Mouse (Mus musculus) hindbrain, embryonic 13.5 days (tissue): Measurements from ENCODE around the gene Mecom. TPM values are rescaled to one million over a fixed set of nuclear protein-coding genes. Genes with fewer than 3 reads are reported as not detected.

Experiments
- ATAC-seq: fragments of 200-750 bp; cut with Nextera tagmentation; 2 replicates; pipeline ENCODE4 v1.8.0; 2017; ENCODE audit warnings: moderate TSS enrichment; ENCODE audit not compliant: low FRiP score
- H3K27ac ChIP-seq: fragments of 300-500 bp; sonication (generic); 2 replicates; pipeline ENCODE4 v1.5.1; 2015; ENCODE audit warnings: inconsistent platforms, mild to moderate bottlenecking, moderate library complexity
- H3K27me3 ChIP-seq: fragments of 300-500 bp; sonication (generic); 2 replicates; pipeline ENCODE4 v1.6.1; 2015; ENCODE audit warnings: mild to moderate bottlenecking, inconsistent platforms
- H3K36me3 ChIP-seq: fragments of 300-500 bp; sonication (generic); 2 replicates; pipeline ENCODE4 v1.6.1; 2015; ENCODE audit warnings: mild to moderate bottlenecking, inconsistent platforms
- H3K4me1 ChIP-seq: fragments of 300-500 bp; sonication (generic); replicated peaks from 2 replicates; pipeline ENCODE4 v1.6.1; 2015; ENCODE audit warnings: inconsistent platforms
- H3K4me2 ChIP-seq: fragments of 300-500 bp; sonication (generic); 2 replicates; pipeline ENCODE4 v1.6.1; 2015; ENCODE audit warnings: inconsistent platforms, mild to moderate bottlenecking, moderate library complexity
- H3K4me3 ChIP-seq: fragments of 300-500 bp; sonication (generic); 2 replicates; pipeline ENCODE4 v1.5.1; 2015; ENCODE audit warnings: mild to moderate bottlenecking, inconsistent platforms
- H3K9ac ChIP-seq: fragments of 300-500 bp; sonication (generic); 2 replicates; pipeline ENCODE4 v1.6.1; 2015; ENCODE audit warnings: mild to moderate bottlenecking, inconsistent platforms
- H3K9me3 ChIP-seq: fragments of 300-500 bp; sonication (generic); 2 replicates; pipeline ENCODE4 v1.6.1; 2016; ENCODE audit warnings: inconsistent platforms
- WGBS: fragments of 180-500 bp; shearing (Covaris S2); methylation state at CpG from one replicate; pipeline ENCODE4 v1.1.7; 2015; 5-methylcytosine and 5-hydroxymethylcytosine counted together
- polyA plus RNA-seq: library from polyadenylated mRNA; unstranded; fragments of >200 nt; fragmentation: Nextera tagmentation; extraction: Ambion mirVana; gene quantifications from 2 replicates; pipeline ENCODE4 v1.2.1, GENCODE M21; 2015

Gene Mecom
- polyA plus RNA-seq, 1 experiment from 2014 or later, result 12.3 TPM

GRCm38 (mm10) chr3:30414173-30414572 lies 133.6 kb downstream of the Mecom start:
- Histone ChIP-seq H3K36me3 (no peaks in the 10 kb centered on the region), H3K4me1 (peaks cover 19% of the 10 kb centered on the region), H3K9ac (no peak overlapping the region), H3K4me3 (no peak overlapping the region), H3K4me2 (no peak overlapping the region), H3K9me3 (no peaks in the 10 kb centered on the region), H3K27me3 (no peaks in the 10 kb centered on the region), H3K27ac (no peak overlapping the region)
- WGBS, result 95% methylated on average over 6 of the region's 6 CpGs
- no peak for ATAC-seq

DNA sequence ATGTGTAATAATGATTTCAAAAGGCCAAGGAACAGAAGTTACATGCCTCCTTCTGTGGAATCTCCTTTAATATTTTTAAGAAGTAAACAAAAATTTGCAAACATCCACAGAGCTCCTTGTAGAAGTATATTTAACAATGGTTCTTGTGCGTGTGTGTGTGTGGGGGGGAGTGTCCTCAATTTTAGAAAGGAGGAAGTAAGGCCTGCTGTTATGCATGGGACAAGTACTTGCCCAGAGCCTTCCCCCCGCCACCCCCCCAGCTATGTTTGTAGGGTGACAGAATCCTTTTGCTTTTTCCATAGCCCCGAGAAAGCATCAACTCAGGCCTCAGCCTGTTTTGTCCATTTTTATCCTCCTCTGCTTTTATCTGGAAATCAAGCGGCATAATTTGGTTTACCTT lies 137.0 kb downstream of the Mecom start:
- no peaks in the 10 kb centered on the region for H3K9me3 ChIP-seq
- WGBS, result 35% methylated on average over 4 of the region's 4 CpGs
- no peak for ATAC-seq
- no peaks in the 10 kb centered on the region for H3K36me3 ChIP-seq
- no peaks in the 10 kb centered on the region for H3K27me3 ChIP-seq
- no peak overlapping the region for H3K4me2 ChIP-seq
- no peak overlapping the region for H3K4me3 ChIP-seq
- no peak overlapping the region for H3K9ac ChIP-seq
- no peak overlapping the region for H3K27ac ChIP-seq
- no peaks in the 10 kb centered on the region for H3K4me1 ChIP-seq

DNA sequence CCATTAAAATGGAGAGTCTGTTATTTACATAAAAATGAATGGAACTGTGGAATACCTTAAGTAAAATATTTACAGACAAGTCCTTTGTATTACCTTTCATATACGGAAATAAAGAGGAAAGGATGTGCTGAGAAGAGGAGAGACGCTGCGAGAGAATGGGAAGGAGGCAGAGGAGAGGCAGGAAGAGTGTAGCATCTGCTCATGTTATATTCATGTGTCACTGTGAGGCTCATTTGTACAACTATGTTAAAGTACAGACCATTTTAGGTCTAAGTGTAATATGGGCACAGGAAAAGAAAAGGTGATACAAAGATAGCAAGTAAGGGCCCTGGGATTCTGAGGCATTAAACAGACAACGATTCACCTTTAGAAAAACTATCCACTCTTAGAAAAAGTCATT lies 143.0 kb downstream of the Mecom start:
- no peak overlapping the region for H3K9ac ChIP-seq
- H3K36me3 ChIP-seq, result no peaks in the 10 kb centered on the region
- 85% methylated on average over 4 of the region's 4 CpGs for WGBS
- H3K27ac ChIP-seq, result no peak overlapping the region
- H3K4me1 ChIP-seq, result no peaks in the 10 kb centered on the region
- no peaks in the 10 kb centered on the region for H3K27me3 ChIP-seq
- H3K4me3 ChIP-seq, result no peak overlapping the region
- H3K9me3 ChIP-seq, result no peaks in the 10 kb centered on the region
- no peak overlapping the region for H3K4me2 ChIP-seq
- ATAC-seq, result no peak

- Histone ChIP-seq H3K36me3 (no peaks in the 10 kb centered on the region), H3K9me3 (no peaks in the 10 kb centered on the region), H3K9ac (no peak overlapping the region), H3K27me3 (no peaks in the 10 kb centered on the region), H3K4me2 (no peak overlapping the region), H3K4me3 (no peak overlapping the region), H3K4me1 (no peaks in the 10 kb centered on the region), H3K27ac (no peak overlapping the region)
- no peak for ATAC-seq
- WGBS, result 79% methylated on average over 7 of the region's 7 CpGs
Observed at GRCm38 (mm10) chr3:30398911-30399310, 148.9 kb downstream of the Mecom start.

GRCm38 (mm10) chr3:30394911-30395310 lies 152.9 kb downstream of the Mecom start:
- peaks cover 10% of the 10 kb centered on the region for H3K4me1 ChIP-seq
- H3K9ac ChIP-seq, result no peak overlapping the region
- no peak overlapping the region for H3K4me2 ChIP-seq
- H3K9me3 ChIP-seq, result no peaks in the 10 kb centered on the region
- no peak overlapping the region for H3K4me3 ChIP-seq
- WGBS, result 88% methylated on average over 4 of the region's 4 CpGs
- no peaks in the 10 kb centered on the region for H3K36me3 ChIP-seq
- H3K27me3 ChIP-seq, result no peaks in the 10 kb centered on the region
- no peak for ATAC-seq
- no peak overlapping the region for H3K27ac ChIP-seq

GRCm38 (mm10) chr3:30392662-30393061 lies 155.1 kb downstream of the Mecom start:
- no peak overlapping the region for H3K27ac ChIP-seq
- no peak overlapping the region for H3K4me2 ChIP-seq
- no peaks in the 10 kb centered on the region for H3K27me3 ChIP-seq
- ATAC-seq, result no peak
- no peaks in the 10 kb centered on the region for H3K36me3 ChIP-seq
- peaks cover 10% of the 10 kb centered on the region for H3K4me1 ChIP-seq
- H3K9me3 ChIP-seq, result no peaks in the 10 kb centered on the region
- WGBS, result 73% methylated on average over 4 of the region's 4 CpGs
- H3K9ac ChIP-seq, result no peak overlapping the region
- H3K4me3 ChIP-seq, result no peak overlapping the region

DNA sequence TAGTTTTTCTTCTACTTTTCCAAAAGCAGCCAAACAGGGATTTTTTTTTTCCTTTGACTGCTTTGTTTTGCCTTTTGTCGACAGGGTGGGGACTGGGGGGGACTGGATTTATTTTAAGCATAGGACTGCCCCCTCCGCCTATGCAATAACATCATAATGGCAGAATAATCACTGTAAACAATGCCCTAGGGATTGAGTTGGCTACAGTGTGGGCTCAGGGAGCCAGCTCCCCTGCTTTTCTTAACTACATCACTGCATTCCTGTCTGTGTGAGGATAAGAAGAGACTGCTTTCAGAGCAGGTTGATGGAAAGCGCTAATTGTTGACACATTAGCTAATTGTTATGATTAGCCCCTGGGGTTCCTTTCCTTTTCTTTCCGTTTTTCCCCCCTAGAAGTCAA lies 155.6 kb downstream of the Mecom start:
- no peaks in the 10 kb centered on the region for H3K36me3 ChIP-seq
- peaks cover 10% of the 10 kb centered on the region for H3K4me1 ChIP-seq
- no peak overlapping the region for H3K27ac ChIP-seq
- no peaks in the 10 kb centered on the region for H3K27me3 ChIP-seq
- 20% methylated on average over 4 of the region's 4 CpGs for WGBS
- ATAC-seq, result no peak
- H3K4me2 ChIP-seq, result no peak overlapping the region
- H3K9me3 ChIP-seq, result no peaks in the 10 kb centered on the region
- no peak overlapping the region for H3K9ac ChIP-seq
- H3K4me3 ChIP-seq, result no peak overlapping the region

DNA sequence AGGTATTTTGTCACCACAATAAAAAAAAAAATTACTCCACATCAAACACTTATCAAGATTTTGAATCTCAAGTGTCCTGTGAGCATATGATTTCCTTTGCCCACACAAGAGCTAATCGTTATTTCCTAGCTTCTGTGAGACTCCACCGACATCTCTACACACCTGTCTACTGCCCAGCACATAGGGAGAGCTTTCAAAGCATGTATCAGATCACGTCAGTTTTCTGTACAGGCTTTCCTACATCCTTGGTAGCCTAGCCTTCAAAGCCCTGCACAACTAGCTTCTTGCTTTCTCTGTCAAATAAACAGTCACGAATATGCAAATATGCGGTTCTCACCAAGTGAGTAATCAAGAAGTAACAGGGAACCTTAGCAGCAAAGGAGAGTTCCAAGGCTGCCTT lies 157.5 kb downstream of the Mecom start:
- Histone ChIP-seq H3K27me3 (no peaks in the 10 kb centered on the region), H3K4me3 (no peak overlapping the region), H3K36me3 (no peaks in the 10 kb centered on the region), H3K4me1 (peaks cover 10% of the 10 kb centered on the region), H3K9ac (no peak overlapping the region), H3K9me3 (no peaks in the 10 kb centered on the region), H3K27ac (no peak overlapping the region), H3K4me2 (no peak overlapping the region)
- WGBS, result 88% methylated on average over 5 of the region's 5 CpGs
- no peak for ATAC-seq

GRCm38 (mm10) chr3:30380273-30380672 lies 167.5 kb downstream of the Mecom start:
- H3K4me2 ChIP-seq, result no peak overlapping the region
- H3K4me1 ChIP-seq, result 0 out of 2 replicates have a peak, but pooled peaks cover 4% of the 10 kb centered on the region
- H3K36me3 ChIP-seq, result no peaks in the 10 kb centered on the region
- no peak overlapping the region for H3K4me3 ChIP-seq
- no peaks in the 10 kb centered on the region for H3K27me3 ChIP-seq
- no peak overlapping the region for H3K9ac ChIP-seq
- no peaks in the 10 kb centered on the region for H3K9me3 ChIP-seq
- 36% methylated on average over 4 of the region's 4 CpGs for WGBS
- no peak overlapping the region for H3K27ac ChIP-seq
- no peak for ATAC-seq

DNA sequence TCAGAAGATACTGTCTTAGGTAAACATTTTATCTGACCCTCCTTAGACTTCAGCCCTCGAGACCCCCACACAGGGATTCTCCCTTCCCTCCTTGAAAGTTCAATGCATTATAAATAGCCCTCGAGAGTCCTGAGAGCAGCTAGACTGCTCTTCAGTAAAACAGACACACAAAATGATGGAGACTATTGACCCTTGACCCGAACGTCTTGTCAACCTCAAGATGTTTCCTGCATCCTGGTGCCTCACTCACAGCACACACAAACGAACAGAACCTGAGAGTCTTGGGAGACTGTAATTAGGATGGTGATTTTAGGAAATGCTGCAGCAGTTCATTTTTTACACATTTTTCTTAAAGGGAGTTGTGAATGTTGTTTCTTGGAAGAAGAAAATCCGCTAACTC lies 168.5 kb downstream of the Mecom start:
- Histone ChIP-seq H3K36me3 (no peaks in the 10 kb centered on the region), H3K4me3 (no peak overlapping the region), H3K9ac (no peak overlapping the region), H3K9me3 (no peaks in the 10 kb centered on the region), H3K4me2 (no peak overlapping the region), H3K27me3 (no peaks in the 10 kb centered on the region), H3K27ac (no peak overlapping the region), H3K4me1 (0 out of 2 replicates have a peak, but pooled peaks cover 4% of the 10 kb centered on the region)
- WGBS, result 64% methylated on average over 6 of the region's 6 CpGs
- ATAC-seq, result no peak

GRCm38 (mm10) chr3:30371472-30371871 lies 176.3 kb downstream of the Mecom start:
- H3K27ac ChIP-seq, result no peak overlapping the region
- no peaks in the 10 kb centered on the region for H3K4me1 ChIP-seq
- H3K9me3 ChIP-seq, result no peaks in the 10 kb centered on the region
- no peak overlapping the region for H3K9ac ChIP-seq
- no peak for ATAC-seq
- 71% methylated on average over 7 of the region's 7 CpGs for WGBS
- no peak overlapping the region for H3K4me2 ChIP-seq
- H3K4me3 ChIP-seq, result no peak overlapping the region
- H3K27me3 ChIP-seq, result no peaks in the 10 kb centered on the region
- no peaks in the 10 kb centered on the region for H3K36me3 ChIP-seq

DNA sequence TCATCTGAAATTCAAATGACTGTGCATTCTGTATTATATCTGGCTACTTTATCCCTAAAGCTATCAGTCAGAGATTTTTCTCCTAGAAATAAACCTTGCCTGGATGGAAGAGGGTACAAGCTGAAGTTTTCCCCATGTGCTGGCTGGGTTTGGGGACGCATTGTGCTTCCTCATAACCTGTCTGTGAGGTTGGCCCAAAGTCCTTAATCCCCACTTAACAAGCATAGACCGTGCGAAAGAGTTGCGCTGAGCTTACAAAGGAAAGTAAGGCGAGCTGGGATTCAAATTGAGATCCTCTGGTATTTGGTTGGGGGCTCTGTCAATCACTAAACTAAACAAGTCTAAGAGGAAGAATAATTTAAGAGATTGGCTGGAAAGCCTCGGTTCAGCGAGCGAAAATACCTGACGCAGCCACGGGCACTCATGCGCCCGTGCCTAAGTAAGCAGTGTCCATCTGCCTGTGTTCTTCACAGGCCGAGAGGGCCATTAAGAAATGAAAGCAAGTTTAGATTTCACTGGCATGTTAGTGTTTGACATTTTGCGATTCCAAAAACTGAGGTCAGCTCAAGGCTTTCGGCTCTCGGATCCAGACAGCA lies 176.8 kb downstream of the Mecom start:
- no peak overlapping the region for H3K4me3 ChIP-seq
- H3K27ac ChIP-seq, result no peak overlapping the region
- H3K36me3 ChIP-seq, result no peaks in the 10 kb centered on the region
- ATAC-seq, result no peak
- WGBS, result 74% methylated on average over 16 of the region's 16 CpGs
- no peaks in the 10 kb centered on the region for H3K9me3 ChIP-seq
- H3K27me3 ChIP-seq, result no peaks in the 10 kb centered on the region
- no peak overlapping the region for H3K4me2 ChIP-seq
- H3K4me1 ChIP-seq, result no peaks in the 10 kb centered on the region
- H3K9ac ChIP-seq, result no peak overlapping the region

DNA sequence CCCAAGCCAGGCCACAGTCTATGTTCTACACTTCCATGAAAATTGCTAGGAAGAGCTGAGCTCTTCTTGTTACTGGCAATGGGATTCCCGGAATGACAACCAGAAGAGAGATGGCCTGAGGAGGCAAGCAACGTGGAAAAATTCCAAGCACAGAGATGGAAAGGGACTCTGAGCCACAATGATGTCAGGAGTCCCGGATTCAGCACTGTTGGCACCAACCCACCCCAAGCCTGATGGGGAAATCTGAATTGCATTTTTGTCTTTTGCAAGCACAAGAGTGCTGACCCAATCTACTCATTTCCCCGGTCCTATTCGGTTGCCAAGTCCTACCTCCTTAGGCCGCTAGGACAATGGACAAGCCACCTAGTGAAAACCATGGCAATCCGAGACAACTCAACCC lies 181.2 kb downstream of the Mecom start:
- Histone ChIP-seq H3K4me3 (no peak overlapping the region), H3K4me1 (no peaks in the 10 kb centered on the region), H3K9me3 (no peaks in the 10 kb centered on the region), H3K9ac (no peak overlapping the region), H3K36me3 (no peaks in the 10 kb centered on the region), H3K27ac (no peak overlapping the region), H3K27me3 (no peaks in the 10 kb centered on the region), H3K4me2 (no peak overlapping the region)
- no peak for ATAC-seq
- 89% methylated on average over 7 of the region's 7 CpGs for WGBS
